Mouse (Mus musculus) frontal cortex, adult (tissue): Measurements from ENCODE around the gene Cdc27.
A peak's percentile ranks its signal among the peaks of the same experiment; 100 is the strongest.

Experiments used
- ATAC-seq: cut with Nextera tagmentation; 2 replicates; pipeline ENCODE4 v1.9.2; 2017; ENCODE audit warnings: mild to moderate bottlenecking, moderate library complexity, mixed read lengths; ENCODE audit not compliant: low TSS enrichment

Gene Cdc27

DNA sequence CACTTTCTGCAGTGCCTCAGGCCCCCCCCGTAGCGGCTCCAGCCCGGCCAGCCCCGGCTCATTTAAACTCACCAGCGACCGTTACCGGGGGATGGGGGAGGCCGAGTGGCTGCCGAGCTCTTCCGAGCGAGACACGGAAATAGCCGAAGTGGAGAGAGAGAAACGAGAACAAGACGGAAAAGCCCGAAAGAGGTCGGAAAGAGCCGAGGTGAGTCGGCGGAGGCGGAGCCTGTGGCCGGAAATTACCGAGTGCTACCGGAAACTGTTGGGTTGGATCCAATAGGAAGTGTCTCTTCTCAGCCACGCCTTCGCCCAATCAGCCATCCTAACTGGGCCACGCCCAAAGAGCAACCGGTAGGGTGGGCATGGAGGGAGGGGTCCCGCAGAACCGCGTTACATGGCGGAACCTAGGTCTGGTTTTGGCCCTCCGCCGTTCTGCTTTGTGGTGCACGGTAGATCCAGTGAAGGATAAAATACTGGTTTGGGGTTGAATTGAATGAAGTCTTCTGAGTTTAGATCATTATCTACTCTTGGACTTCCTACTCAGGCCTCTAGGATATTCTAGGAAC lies at the start of gene Cdc27, which contains the start of gene Myl4:
TSS of gene Cdc27 (minus strand) at position 215 of the 569 bp plus-strand sequence.
TSS of gene Myl4 (plus strand) at position 258 of the 569 bp plus-strand sequence.
- peak; percentile 85 for ATAC-seq

GRCm38 (mm10) chr11:104599265-104599945 lies 49.0 kb upstream of the Cdc27 start:
- ATAC-seq, result no peak

DNA sequence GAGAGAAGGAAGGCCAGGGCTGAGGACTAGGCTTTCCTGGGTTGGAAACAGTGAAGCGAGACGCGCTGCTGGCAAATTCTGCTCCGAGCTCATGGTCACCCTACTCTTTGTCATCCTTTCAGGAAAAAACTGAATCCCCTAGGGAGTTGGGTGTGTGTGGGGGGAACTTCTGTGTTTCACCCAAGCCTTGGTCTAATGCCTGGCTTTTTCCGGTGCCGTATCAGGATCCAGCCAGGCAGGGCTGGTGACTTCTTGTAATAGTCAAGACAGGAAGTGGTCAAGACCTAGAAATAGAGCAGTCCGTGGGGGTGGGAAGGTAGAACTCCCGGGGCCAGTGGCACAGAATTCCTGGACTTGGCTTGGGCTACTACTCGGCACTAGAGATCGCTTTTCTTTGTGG lies 45.9 kb upstream of the Cdc27 start:
- ATAC-seq, result no peak

GRCm38 (mm10) chr11:104592066-104592835 lies 41.8 kb upstream of the Cdc27 start:
- ATAC-seq, result no peak

- peak; percentile 100 for ATAC-seq
Observed at GRCm38 (mm10) chr11:104590148-104590547, 39.7 kb upstream of the Cdc27 start.

GRCm38 (mm10) chr11:104589570-104589969 lies 39.1 kb upstream of the Cdc27 start:
- no peak for ATAC-seq

DNA sequence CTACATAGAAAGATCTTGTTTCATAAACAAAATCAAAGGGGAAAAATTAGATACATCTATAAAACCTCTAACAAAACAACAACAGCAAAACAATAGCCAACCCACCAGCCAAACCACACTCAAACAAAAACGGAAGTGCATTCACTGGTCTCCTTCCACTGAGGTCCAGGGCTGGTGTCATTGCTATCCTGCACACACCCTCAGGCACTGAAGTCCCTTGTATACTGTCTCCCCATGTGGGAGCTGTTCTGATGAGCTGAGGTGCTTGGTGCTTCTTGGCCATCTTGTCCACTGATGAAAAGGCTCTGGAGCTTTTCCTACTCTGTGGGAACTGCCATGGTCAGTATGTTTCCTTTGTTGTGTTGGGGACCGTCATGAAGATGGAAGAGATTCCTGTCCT lies 38.1 kb upstream of the Cdc27 start:
- ATAC-seq, result no peak

DNA sequence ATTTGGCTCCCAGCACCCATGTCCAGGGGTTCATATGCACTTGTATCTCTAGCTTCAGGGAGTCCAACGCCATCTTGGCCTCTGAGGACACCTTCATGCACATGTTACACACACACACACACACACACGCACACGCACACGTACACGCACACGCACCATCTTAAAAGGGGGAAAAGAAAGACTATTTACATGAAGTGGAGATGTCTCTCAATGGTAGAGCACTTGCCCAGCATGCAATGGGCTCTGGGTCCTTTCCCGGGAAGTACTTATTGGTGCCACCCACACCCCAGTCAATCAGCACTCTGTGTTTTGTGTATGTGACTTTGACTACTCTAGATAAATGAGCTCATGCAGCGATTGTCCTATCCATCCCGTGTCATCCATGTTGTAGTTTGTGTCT lies 37.5 kb upstream of the Cdc27 start:
- no peak for ATAC-seq

- ATAC-seq, result no peak
Observed at GRCm38 (mm10) chr11:104585495-104585894, 35.1 kb upstream of the Cdc27 start.

DNA sequence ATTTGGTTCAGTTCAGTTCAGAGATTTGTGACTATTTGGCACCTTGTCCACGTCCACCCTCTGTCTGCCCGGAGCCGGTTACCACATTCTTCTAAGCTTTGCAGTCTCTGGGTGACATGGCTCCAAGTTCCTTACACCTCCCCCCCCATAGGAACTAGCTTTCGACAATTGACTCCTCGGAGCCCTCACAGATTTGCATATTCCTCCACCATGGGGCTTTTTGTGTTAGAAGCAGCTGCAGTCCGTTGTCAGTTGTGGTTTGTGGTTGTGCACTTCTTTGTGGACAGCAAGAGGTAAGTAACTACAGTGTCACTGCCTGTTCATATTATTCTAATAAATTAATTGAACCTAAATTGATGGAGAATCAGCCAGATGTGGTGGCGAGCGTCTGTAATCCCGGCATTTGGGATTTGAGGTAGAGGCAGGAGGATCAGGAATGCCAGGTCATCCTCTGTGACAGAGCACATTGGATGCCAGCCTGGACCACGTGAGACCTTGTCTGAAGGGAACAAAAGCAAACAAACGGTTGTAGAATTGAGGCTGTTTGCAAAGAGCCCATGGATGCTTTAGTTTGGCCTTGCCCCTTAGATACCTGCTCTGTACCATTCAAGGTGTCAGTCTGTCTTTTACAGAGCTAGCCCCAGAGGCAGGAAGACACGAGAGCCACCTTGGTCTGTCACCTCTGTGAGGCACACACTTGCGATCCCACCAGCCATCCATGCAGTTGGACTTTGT lies 32.4 kb upstream of the Cdc27 start:
- ATAC-seq, result no peak

DNA sequence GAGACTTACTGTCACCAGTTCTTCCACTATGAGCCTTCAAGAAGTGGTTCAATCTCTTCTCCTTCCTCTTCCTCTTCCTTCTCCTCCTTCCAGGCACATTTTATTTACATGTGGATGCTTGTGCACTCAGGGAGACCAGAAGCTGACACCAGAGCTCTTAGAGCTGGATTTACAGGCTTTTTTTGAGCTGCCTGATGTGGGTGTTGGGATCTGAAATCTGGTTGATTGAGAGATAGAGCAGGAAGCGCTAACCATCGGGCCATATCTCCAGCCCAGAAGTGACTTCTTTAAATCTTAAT lies 31.8 kb upstream of the Cdc27 start:
- ATAC-seq, result no peak

DNA sequence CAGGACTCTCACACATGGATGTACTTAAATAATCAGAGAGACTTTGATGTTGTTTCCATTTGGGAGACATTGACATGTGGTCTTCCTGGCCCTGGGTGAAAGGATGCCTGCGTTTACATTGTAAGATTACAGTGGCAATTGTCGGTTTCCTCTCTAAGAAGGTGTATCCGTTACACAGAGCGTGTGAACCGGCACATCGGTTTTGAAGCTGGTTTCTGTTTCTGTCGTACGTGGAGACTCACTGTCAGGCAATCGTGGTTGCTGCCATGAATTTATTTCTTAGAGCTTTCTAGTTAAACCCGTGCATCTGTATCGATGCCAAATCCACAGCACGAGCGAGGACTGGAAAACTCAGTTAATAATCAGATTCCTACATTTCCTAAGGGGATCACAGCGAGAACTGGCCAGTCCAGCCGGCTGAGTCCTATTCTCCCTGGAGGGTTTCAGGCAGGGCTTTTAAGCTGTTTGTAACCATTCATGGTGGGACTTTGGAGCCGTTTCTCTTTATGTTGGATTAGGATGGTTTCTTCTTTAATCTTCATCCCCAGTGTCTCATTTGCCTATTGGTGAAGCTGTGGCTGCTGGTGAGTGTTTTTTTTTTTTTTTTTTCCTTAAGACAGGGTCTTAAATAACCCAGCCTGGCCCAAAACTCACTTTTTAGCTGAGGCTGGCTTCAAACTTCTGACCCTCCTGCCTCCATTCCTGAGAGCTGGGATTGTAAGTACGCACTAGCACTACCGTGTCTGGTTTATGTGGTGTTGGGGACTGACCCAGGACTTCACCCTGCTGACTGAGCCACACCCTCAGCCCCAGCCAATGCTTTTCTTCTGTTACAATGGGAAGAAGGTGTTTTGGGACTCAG lies 31.3 kb upstream of the Cdc27 start:
- ATAC-seq, result no peak

GRCm38 (mm10) chr11:104580606-104581005 lies 30.2 kb upstream of the Cdc27 start:
- peak; percentile 41; the same call in 1 of the 2 replicates for ATAC-seq

DNA sequence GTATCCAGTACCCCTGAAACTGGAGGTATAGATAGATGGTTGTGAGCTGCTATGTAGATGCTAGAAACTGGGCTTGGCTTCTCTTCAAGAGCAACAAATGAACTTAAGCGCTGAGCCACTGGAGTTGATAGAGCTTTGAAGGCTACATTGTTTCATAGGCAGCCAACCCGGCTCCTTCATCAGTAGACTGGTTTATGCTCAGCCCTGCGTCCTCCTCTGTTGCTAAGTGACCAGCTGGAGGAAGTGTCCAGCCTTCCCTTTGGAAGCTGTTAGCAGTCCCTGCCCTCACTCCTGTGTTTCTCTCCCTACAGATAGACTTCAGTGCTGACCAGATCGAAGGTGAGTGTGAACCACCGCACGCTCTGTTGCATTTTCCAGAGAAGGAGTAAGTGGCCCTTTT lies 29.7 kb upstream of the Cdc27 start:
- ATAC-seq, result no peak

DNA sequence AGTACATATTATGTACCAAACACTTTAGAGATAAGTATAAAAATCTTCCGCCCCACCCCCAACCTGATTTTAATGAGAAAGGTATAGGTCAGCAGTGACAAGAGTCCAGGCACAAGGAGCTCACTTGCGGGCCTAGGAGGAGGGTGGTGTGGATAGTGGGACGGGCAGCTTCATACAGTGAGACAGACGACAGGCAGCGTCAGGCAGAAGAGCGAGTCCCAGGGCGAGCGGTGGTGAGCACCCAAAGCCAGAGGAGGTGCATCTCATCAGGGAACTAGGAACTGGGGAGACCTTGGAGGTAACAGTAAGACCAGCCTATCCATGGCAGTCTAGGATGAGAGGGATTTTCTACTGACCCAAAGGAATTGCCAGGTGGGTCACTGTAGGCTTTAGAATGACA lies 29.2 kb upstream of the Cdc27 start:
- no peak for ATAC-seq

DNA sequence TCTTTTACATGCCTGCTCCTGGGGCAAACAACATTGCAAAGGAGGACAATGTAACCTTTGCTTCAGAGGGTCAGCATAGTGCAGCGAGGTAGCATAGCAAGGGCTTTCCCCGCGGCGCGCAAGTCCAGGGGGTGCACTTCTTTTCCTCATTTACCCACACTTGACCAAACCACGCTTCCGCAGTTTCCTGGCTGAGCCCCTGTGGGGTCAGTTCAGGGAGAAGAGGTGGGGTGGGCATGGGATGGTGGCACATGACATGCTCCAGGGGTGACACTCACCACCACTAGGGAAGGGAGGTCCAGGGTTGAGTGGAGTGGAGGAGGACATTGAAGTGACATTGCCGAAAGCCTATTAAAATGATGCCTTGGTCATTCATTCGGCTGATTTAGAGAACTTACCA lies 28.7 kb upstream of the Cdc27 start:
- ATAC-seq, result no peak

GRCm38 (mm10) chr11:104578074-104578473 lies 27.7 kb upstream of the Cdc27 start:
- no peak for ATAC-seq

- ATAC-seq, result no peak
Observed at GRCm38 (mm10) chr11:104576772-104577612, 26.6 kb upstream of the Cdc27 start.

DNA sequence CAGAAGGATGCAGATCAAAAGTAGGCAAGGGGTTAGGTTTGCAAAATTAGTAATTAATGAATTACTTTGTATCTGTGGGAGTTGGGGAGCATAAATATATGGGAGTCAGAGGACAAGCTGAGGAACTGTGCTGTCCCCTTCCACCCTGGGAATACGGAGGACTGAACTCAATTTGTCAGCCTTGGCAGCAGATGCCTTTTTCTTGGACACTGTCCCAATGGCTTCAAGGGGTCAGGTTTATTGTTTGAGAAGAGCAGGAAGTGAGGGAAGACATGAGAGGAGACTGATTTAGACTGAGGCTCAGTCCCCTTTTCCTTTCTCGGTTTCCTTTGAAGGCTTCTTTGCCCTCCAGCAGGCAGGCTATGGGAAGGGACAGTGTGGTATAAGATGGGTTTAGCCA lies 22.1 kb upstream of the Cdc27 start:
- no peak for ATAC-seq

DNA sequence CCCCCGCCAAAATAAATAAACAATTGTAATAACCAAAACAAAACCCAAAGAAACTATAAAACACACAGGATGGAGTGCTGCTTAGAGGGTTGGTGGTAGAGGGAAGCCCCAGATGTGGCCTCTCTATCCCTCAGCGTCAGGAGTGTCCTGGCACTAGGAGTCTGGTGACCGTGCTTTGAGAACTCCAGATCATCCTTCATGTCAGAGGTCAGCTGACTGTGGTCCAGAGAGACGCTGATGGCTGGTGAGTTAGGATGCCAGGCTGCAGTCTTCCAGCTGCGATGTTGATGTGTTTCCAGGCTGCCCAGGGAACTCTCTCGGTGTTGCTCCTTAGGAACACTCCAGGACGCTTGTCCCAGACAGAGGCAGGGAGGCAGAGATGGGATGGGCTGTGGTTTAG lies 21.7 kb upstream of the Cdc27 start:
- no peak for ATAC-seq

- ATAC-seq, result peak; percentile 43; the same call in 1 of the 2 replicates
Observed at GRCm38 (mm10) chr11:104571373-104571772, 21.0 kb upstream of the Cdc27 start.
